Mouse (Mus musculus): ENCODE data around the gene Ubc.
"Not testable (repeated sequence)": the region's sequence is repeated elsewhere in the genome, so short reads cannot be mapped to it uniquely, and the experiment has no call there.

DNA sequence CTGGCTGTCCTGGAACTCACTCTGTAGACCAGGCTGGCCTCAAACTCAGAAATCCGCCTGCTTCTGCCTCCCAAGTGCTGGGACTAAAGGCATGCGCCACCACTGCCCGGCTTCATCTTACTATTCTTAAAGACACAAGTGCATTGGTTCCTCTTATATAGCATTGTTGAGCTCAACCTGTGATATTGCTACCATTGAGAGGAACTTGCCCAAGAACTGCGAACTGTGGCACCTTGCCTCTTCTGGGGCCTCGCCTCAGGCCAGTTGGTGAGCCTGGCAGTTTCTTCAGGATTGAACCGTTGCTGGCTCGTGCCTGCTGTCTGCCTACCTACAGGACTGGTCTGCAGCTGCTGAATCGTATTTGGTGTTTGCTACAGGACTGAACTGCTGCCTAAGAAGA, 22.5 kb upstream of the Ubc start:
- TF ChIP-seq CTCF, EP300 (IDR thresholded peaks at IDR 0.05; ENCODE audit: low read depth): not testable (repeated sequence)
